Mouse (Mus musculus) liver, embryonic 11.5 days (tissue): Measurements from ENCODE around the gene Lin7b. TPM values are rescaled to one million over a fixed set of nuclear protein-coding genes. Genes with fewer than 3 reads are reported as not detected.

Experiments used
- ATAC-seq: fragments of 200-750 bp; cut with Nextera tagmentation; replicated peaks from 2 replicates; pipeline ENCODE4 v1.8.0; 2017; ENCODE audit warnings: moderate number of reproducible peaks, mild to moderate bottlenecking, moderate TSS enrichment, moderate library complexity; ENCODE audit not compliant: low FRiP score
- DNase-seq: peaks from one replicate; pipeline ENCODE4 v3.0.0-alpha.2; 2017; ENCODE audit warnings: low spot score
- H3K27ac ChIP-seq: fragments of 300-500 bp; sonication (generic); 2 replicates; pipeline ENCODE4 v1.5.1; 2014; ENCODE audit warnings: mild to moderate bottlenecking, low read depth, low read length, control low read depth
- H3K27me3 ChIP-seq: fragments of 300-500 bp; sonication (generic); replicated peaks from 2 replicates; pipeline ENCODE4 v1.6.1; 2014; ENCODE audit warnings: low read length, mixed read lengths; ENCODE audit not compliant: control insufficient read depth, insufficient read depth
- H3K36me3 ChIP-seq: fragments of 300-500 bp; sonication (generic); 2 replicates; pipeline ENCODE4 v1.6.1; 2014; ENCODE audit warnings: mild to moderate bottlenecking, low read length, moderate library complexity, mixed read lengths; ENCODE audit not compliant: control insufficient read depth, insufficient read depth
- H3K4me1 ChIP-seq: fragments of 300-500 bp; sonication (generic); replicated peaks from 2 replicates; pipeline ENCODE4 v1.6.1; 2014; ENCODE audit warnings: low read length, mixed read lengths; ENCODE audit not compliant: control insufficient read depth, insufficient read depth
- H3K4me2 ChIP-seq: fragments of 300-500 bp; sonication (generic); 2 replicates; pipeline ENCODE4 v1.6.1; 2014; ENCODE audit warnings: mild to moderate bottlenecking, control low read depth, moderate library complexity
- H3K4me3 ChIP-seq: fragments of 300-500 bp; sonication (generic); 2 replicates; pipeline ENCODE4 v1.5.1; 2014; ENCODE audit warnings: low read depth, low read length, control low read depth
- H3K9ac ChIP-seq: fragments of 300-500 bp; sonication (generic); 2 replicates; pipeline ENCODE4 v1.6.1; 2014; ENCODE audit warnings: low read depth, low read length, control low read depth
- H3K9me3 ChIP-seq: fragments of 300-500 bp; sonication (generic); 2 replicates; pipeline ENCODE4 v1.6.1; 2016; ENCODE audit warnings: low read length, inconsistent platforms, mixed read lengths; ENCODE audit not compliant: control insufficient read depth
- WGBS: fragments of 180-500 bp; shearing (Covaris S2); extraction: QIAGEN DNeasy Blood & Tissue Kit; methylation state at CpG from one replicate; pipeline ENCODE4 v1.1.7; 2014; 5-methylcytosine and 5-hydroxymethylcytosine counted together
- polyA plus RNA-seq: library from polyadenylated mRNA; unstranded; fragments of >200 nt; fragmentation: Nextera tagmentation; extraction: Ambion mirVana; gene quantifications from 2 replicates; pipeline ENCODE4 v1.2.1, GENCODE M21; 2014

Lin7b gene
- polyA plus RNA-seq, 1 experiment from 2014 or later = not detected

DNA sequence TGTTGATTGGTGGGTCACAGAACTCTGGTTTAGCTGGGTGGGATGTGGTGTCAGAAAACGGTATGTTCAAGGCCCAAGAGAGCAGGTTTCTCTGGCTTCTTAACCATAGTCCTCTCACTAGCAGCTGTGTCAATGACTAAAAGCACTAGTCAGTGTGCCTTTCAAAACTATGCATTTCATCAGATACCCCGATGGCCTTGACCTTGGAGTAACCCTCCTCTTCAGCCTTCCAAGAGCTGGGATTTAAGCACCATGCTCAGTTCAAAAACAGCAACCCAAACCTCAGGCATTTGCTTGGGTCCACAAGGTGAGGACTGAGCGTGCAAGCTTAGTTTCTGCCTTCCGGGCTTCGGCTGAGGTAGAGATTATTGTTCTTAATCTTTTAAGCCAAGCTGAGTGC, 2.0 kb upstream of the Lin7b start:
- H3K4me3 ChIP-seq = no peak overlapping the region
- H3K9me3 ChIP-seq = no peaks in the 10 kb centered on the region
- no peak overlapping the region for H3K4me2 ChIP-seq
- peaks cover 20% of the 10 kb centered on the region for H3K4me1 ChIP-seq
- H3K27ac ChIP-seq = no peak overlapping the region; the same call in 1 of the 2 replicates
- peaks cover 32% of the 10 kb centered on the region for H3K36me3 ChIP-seq
- H3K27me3 ChIP-seq = peaks cover 27% of the 10 kb centered on the region
- DNase-seq (no peak), ATAC-seq (no peak)
- no peak overlapping the region for H3K9ac ChIP-seq
- WGBS = 83% methylated on average over 5 of the region's 5 CpGs

DNA sequence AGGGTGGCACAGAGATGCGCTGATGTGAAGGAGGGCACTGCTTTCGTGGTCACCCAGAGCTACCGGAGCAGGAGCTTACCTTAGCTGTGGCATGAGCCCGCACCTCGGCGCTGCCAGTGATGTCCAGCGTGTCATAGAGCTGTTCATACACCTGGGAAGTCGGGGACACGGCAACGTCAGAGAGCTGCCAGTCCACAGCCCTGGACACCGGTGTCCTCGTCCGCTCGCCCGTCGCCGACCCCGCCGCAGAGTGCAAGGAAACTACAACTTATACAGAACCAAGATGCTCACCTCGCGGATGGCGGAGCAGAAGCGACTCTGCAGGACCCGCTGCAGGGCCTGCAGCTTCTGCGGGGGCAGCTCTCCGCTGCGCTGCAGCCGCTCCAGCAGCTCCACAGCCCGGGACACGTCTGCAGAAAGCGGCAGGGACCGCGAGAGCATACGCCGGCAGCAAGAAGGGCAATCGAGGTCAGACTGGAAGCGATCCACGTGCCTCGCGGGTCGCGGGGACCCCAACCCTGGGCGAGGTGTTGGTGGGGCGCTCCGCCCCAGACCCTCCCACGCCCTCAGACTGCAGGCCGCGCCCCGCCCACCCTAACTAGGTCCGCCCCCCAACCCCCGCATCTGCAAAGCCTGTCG, 428 bp downstream of the Lin7b start:
- Histone ChIP-seq H3K4me3 (peak overlapping the region; percentile 64), H3K9ac (peak overlapping the region; percentile 53), H3K4me1 (peaks cover 22% of the 10 kb centered on the region), H3K36me3 (peaks cover 12% of the 10 kb centered on the region; the same call in 1 of the 2 replicates), H3K27me3 (peaks cover 44% of the 10 kb centered on the region), H3K9me3 (no peaks in the 10 kb centered on the region), H3K4me2 (peak overlapping the region; percentile 98), H3K27ac (no peak overlapping the region)
- ATAC-seq (no peak), DNase-seq (no peak)
- WGBS = 10% methylated on average over 46 of the region's 52 CpGs

DNA sequence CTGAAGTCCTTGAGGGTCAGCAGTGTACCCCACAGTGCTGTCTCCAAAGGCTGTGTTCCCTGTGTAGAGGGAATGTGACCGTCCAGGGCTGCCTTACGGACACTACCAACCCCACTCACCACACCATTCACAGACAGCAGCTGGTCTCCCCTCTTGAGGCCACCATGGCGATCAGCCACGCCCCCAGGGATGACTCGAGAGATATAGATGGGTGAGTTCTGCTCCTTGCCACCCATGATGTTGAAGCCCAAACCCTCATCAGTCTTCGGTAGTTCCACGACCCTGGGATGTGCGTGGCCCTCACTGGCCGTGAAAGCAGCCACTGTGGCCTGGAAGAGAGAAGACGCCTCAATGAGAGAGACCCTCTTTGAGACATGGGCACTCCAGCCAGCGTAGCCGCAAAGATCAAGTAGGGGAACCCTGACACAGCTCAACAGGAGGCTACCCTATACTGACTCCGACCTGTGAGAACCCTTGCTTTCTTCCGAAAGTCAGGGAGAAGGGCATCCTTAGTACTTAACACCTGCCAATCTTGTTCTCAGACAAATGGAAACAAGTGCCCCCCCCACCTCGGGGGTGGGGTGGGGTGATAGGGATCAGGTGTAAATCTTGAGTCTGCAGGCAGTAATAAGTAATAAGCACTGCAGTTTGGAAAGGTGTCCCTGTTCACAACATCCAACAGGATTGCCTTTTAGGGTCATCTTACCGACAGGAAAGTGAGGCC, 1.2 kb downstream of the Lin7b start:
- DNase-seq (no peak), ATAC-seq (no peak)
- H3K9me3 ChIP-seq = no peaks in the 10 kb centered on the region
- H3K27ac ChIP-seq = no peak overlapping the region
- peaks cover 12% of the 10 kb centered on the region; the same call in 1 of the 2 replicates for H3K36me3 ChIP-seq
- H3K9ac ChIP-seq = no peak overlapping the region
- WGBS = 66% methylated on average over 16 of the region's 16 CpGs
- H3K4me3 ChIP-seq = no peak overlapping the region
- no peak overlapping the region for H3K4me2 ChIP-seq
- H3K27me3 ChIP-seq = peaks cover 50% of the 10 kb centered on the region
- peaks cover 22% of the 10 kb centered on the region for H3K4me1 ChIP-seq

DNA sequence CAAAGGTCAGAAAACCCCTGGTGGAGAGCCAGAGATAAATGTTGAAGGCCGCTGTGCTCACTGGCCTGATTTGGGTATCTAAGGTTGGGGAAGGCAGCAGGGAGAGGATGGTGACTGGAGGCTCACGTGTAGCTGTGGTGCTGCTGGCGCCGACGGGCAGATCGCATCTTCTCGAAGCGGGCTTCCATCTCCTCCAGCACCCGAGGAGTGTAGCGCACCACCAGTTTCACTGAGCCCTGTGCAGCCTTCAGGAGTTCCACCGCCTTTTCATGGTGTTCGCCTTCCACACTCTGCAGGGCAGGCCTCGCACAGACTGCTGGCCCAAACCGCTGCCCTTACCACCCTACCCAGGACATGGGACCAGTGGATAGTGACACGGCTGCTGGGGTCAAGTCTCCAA, 2.2 kb downstream of the Lin7b start:
- Histone ChIP-seq H3K4me3 (peak overlapping the region; percentile 58; the same call in 1 of the 2 replicates), H3K4me2 (peak overlapping the region; percentile 94), H3K9me3 (no peaks in the 10 kb centered on the region), H3K4me1 (peaks cover 22% of the 10 kb centered on the region), H3K27me3 (peaks cover 60% of the 10 kb centered on the region), H3K36me3 (peaks cover 8% of the 10 kb centered on the region; the same call in 1 of the 2 replicates), H3K27ac (no peak overlapping the region), H3K9ac (no peak overlapping the region)
- ATAC-seq (no peak), DNase-seq (no peak)
- WGBS = 77% methylated on average over 15 of the region's 15 CpGs

DNA sequence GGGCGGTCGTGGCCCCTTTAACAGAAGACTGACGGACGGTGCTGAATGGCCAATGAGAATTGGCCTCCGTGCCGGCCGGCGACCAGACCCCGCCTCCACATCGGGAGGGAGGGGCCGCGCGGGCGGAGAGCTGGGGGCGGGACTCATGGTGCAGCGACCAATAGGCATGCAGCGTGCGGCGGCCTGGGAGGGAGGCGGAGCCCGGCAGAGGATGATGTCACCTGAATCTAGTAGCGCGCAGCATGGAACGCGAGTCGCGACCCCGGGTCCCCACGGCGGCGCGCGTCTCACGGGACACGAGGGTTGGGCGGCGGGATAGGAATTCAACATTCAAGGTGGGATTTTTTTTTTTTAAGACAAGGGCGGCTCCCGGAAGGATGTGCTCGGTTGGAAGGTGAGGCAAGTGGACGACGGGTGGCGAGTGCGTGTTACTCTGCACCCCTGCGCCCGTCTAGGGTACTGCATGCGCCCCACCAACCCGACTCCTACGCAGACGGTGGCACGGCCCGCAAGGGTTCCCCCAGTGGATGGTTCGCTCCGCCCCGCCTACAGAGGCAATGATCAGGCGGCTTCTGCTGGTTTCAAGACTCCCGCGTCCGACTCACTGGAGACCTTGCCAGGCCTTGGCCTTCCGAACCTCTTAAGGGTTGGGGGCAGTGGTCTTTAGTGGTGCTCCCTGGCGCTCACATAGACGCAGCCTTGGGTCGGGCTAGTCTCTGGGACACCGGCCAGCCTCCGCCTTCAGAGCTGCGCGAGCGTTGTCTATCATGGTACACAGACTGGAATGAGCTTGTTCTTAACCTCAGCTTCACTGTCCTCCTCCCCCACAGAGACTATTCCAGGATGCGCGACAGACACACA, 3.1 kb downstream of the Lin7b start:
- peak; percentile 81 for ATAC-seq
- 1% methylated on average over 70 of the region's 70 CpGs for WGBS

DNA sequence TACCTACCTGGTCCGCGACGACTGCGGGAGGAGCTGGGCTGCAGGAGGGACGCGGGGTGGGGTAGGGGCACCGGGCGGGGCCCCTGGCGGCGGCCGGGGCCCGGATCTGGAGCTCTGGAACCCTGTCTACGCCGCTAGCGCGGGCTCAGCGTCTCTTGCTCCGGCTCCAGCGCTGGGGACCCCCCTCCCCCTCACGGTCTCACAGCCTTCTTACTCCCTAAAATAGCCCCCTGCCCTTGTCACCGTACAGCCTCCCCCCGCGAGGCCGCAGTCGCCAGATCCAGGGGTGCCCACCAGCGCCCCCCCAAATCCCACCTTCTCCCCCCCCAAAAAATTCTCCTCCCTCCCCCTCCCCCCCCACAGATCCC, 3.7 kb downstream of the Lin7b start, which contains the start of gene Ppfia3:
Ppfia3 (minus strand) TSS at position 368 of the 368 bp plus-strand sequence.
- Histone ChIP-seq H3K27ac (no peak within 1 kb of the TSS), H3K4me1 (peaks cover 22% of the 10 kb centered on the region), H3K9me3 (no peaks in the 10 kb centered on the region), H3K4me2 (peak within 1 kb of the TSS; percentile 94), H3K27me3 (peaks cover 75% of the 10 kb centered on the region), H3K4me3 (peak within 1 kb of the TSS; percentile 58), H3K36me3 (no peaks in the 10 kb centered on the region), H3K9ac (peak within 1 kb of the TSS; percentile 70)
- ATAC-seq (no peak), DNase-seq (no peak)
- WGBS = 0% methylated on average over 16 of the region's 26 CpGs

More for the DNA sequence above, 3.1 kb downstream of the Lin7b start:
- DNase-seq = peak; percentile 99
- Histone ChIP-seq H3K27ac (no peak overlapping the region), H3K4me2 (peak overlapping the region; percentile 94), H3K27me3 (peaks cover 69% of the 10 kb centered on the region), H3K4me3 (peak overlapping the region; percentile 58), H3K4me1 (peaks cover 21% of the 10 kb centered on the region), H3K36me3 (no peaks in the 10 kb centered on the region), H3K9me3 (no peaks in the 10 kb centered on the region), H3K9ac (peak overlapping the region; percentile 70)

DNA sequence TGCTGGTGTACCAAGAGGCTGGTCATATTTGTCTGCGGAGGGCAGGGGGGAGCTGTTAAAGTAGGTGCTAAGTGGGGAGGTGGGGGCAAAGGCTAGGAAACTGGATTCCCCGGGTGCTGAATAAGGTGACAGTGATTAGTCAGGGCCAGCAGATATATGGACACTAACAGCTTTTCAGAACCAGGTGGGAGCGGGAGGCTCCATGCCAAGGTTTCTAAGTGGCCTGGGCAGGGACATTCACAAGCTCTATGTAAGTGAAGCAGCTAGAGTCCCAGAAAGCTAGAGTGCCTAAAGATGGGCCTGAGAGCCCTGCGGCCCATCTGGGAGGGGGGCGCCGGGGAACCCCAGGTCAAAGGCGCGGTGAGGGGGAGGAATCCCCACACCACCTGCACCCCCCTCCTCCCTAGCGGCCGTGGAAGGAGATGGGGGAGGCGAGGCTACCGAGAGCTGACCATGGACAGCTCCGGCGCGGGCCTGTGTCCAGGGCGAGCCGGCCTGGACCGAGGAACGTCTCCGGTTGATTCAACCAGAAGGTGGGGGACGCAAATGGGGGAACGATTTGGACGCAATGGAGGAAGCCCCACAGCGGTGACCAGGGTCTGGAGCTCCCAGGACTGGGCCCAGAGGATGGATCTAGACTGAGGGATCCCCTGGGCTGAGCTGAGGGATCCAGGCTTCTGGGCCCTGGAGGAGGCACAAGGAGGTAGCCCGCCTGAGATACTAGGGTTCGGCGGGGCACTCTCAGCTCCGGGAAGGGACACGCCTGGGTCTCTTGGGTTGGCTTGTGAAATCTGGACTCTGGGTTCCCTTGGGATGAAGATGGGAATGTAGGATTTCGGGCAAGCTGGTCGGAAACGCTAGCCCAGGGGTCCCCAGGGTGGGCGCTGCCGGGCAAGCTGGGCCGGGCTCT, 4.4 kb downstream of the Lin7b start:
- DNase-seq = peak; percentile 64
- no peak for ATAC-seq
- WGBS = 5% methylated on average over 35 of the region's 35 CpGs
- Histone ChIP-seq H3K36me3 (no peaks in the 10 kb centered on the region), H3K27me3 (peaks cover 81% of the 10 kb centered on the region), H3K4me2 (peak overlapping the region; percentile 94), H3K9me3 (no peaks in the 10 kb centered on the region), H3K4me3 (peak overlapping the region; percentile 58), H3K4me1 (peaks cover 27% of the 10 kb centered on the region), H3K27ac (no peak overlapping the region), H3K9ac (peak overlapping the region; percentile 52)

DNA sequence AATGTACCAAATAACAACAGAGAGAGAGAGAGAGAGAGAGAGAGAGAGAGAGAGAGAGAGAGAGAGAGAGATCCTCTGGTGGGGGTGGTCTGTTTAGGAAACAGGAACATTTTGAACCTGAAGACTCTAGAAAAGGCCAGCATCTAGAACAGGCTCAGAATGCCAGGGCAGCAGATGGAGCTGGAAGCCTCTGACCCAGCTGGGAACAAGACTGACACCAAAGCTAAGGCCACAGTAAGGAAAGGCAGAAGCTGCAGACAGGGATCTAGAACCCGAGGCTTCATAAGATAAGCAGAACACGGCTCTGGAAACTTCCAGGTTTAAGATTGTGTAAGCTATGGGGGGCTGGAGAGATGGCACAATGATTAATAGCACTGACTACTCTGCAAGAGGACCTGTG, 6.4 kb downstream of the Lin7b start:
- no peak for DNase-seq

More for the DNA sequence above, 6.4 kb downstream of the Lin7b start:
- peaks cover 22% of the 10 kb centered on the region for H3K4me1 ChIP-seq
- ATAC-seq = no peak
- peaks cover 84% of the 10 kb centered on the region for H3K27me3 ChIP-seq
- no peaks in the 10 kb centered on the region for H3K9me3 ChIP-seq
- H3K4me2 ChIP-seq = no peak overlapping the region
- no peak overlapping the region for H3K9ac ChIP-seq
- WGBS = 41% methylated on average over 2 of the region's 2 CpGs
- H3K36me3 ChIP-seq = no peaks in the 10 kb centered on the region
- no peak overlapping the region for H3K4me3 ChIP-seq
- no peak overlapping the region for H3K27ac ChIP-seq
